Mouse (Mus musculus) gastrocnemius, postnatal 36 days (tissue): ENCODE measurements around the gene Rpl7a. TPM values are rescaled to one million over a fixed set of nuclear protein-coding genes. Genes with fewer than 3 reads are reported as not detected.

Experiments used
- DNase-seq, 2 experiments: peaks; one replicate each; pipeline ENCODE4 v3.0.0; 2022
- intact Hi-C: fragments of 180-260 bp; cut with DNase I; formaldehyde crosslinking; loops from one replicate; pipeline ENCODE4 v1.15.1; 2025
- total RNA-seq, 2 experiments: library from RNA; stranded (reverse); gene quantifications; 2 replicates each; pipeline ENCODE4 v1.2.3; 2021

Gene Rpl7a
- total RNA-seq, 2 experiments from 2014 or later, result 206 to 267 TPM

- intact Hi-C loops, result no loop called here
- DNase-seq, result no peak
Observed at GRCm38 (mm10) chr2:26912253-26912770, 1.7 kb downstream of the Rpl7a start.

GRCm38 (mm10) chr2:26913416-26914147 lies 3.0 kb downstream of the Rpl7a start:
- intact Hi-C loops, result no loop called here
- DNase-seq, result no peak

GRCm38 (mm10) chr2:26914148-26914941 lies 3.8 kb downstream of the Rpl7a start:
- intact Hi-C loops, result no loop called here
- DNase-seq, result peak in 1 of 2 experiments; percentile 1

- intact Hi-C loops, result no loop called here
- DNase-seq, result peak; percentile 61 to 73
Observed at GRCm38 (mm10) chr2:26915927-26916728, 5.6 kb downstream of the Rpl7a start, which contains the start of the genes Surf2 and Surf1. Gene Surf2, plus strand, starts transcription at chr2:26916367. Gene Surf1, minus strand, starts transcription at chr2:26916530.

DNA sequence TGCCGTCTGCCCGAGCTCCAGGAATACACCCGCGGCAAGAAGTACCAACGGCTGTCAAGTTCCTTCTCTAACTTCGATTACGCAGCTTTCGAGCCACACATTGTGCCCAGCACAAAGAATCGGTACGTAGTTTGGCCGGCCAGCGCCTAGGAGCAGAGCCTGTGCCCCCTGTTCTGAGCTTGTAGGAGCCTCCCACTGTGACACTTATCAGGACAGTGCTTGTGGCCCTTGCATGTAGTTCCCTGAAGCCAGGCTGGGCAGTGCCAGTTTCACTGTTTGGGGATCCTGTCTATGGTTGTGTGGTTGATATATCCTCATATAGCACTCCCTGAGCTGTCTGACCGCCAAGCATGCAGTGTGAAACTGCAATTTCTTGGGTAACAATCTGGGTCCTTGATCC lies 6.2 kb downstream of the Rpl7a start:
- no peak for DNase-seq
- intact Hi-C loops, result no loop called here

- intact Hi-C loops, result no loop called here
- no peak for DNase-seq
Observed at GRCm38 (mm10) chr2:26919684-26920083, 9.1 kb downstream of the Rpl7a start.

DNA sequence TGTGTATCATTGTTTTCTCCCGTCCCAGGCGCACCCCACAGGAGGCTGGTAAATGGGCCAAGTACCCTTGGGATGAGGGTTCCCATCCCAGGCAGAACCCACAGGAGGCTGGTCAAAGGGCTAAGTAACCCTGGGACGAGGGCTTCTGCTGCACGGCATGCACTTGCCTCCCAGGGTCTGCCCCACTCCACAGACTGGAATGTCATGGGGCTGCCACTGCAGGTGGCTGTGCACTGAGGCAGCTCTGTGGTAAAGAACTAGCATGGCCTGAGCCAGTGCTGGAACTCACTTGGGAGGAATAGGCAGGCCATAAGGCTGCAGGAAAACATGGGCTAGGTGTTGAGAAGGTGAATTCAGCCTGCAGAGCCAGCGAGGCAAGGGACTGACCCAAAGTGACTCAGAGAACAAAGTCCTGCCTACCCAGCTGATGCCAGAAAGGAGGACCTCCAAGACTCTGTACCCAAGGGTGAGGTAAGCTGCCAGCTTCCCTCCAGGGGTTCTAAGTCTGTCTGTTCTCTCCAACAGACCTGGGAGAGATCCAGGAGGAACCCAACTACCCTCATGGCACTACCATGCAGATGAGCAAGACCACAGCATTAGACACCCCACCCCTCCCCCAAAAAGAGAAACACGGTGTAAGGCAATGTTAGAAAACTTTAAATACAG lies 9.8 kb downstream of the Rpl7a start:
- DNase-seq, result no peak
- intact Hi-C loops, result no loop called here

DNA sequence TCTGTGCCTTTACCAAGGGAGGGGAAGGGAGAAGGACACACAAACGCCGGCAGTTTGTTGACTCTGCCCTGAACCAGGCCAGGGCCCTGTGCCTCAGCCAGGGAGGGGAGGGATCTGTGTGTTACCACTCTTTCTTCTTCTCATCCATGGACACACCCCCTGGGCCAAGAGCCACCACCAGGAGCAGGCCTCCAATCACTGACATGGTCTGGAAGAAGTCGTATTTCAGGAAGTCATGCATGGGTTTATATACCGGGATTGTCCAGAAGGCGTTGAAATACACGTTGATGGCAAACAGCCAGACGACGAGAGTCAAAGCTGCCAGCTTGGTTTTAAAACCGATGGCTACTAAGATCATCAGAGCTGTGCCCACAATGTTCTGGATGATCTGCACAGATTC lies 11.2 kb downstream of the Rpl7a start:
- DNase-seq, result no peak
- intact Hi-C loops, result no loop called here

DNA sequence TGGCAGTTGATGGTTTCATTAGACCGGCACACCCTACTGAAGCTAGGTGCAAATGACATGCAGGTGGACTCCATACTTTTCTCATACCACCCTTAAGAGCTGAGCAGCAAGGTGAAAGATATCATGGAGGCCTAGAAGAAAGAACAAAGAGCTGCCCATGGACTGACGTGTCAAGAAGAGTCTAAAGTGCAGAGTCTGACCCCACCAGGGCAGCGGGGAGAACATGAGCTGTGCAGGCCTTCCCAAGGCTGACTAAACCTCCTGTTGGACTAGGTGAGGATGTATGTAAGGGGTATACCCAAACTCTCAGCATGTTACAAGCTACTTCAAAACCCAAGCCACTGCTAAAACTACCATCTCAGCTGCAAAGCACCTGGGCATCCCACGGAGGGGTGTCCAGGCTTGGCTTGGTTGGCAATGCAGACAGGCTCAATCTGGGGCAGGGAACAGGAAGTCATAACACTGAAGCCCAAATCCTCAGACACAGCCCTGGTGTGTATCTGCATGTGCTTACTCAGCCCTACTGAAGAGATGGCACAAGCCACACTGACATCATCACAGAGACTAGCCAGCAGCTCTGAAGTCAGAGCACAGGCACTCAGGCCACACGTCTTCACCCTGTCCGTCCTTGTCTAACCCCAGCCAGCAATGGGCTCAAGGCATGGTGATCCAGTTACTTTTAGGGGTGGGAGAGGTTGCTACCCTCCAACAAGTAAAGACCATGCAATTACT lies 17.3 kb downstream of the Rpl7a start:
- no peak for DNase-seq
- intact Hi-C loops, result no loop called here

DNA sequence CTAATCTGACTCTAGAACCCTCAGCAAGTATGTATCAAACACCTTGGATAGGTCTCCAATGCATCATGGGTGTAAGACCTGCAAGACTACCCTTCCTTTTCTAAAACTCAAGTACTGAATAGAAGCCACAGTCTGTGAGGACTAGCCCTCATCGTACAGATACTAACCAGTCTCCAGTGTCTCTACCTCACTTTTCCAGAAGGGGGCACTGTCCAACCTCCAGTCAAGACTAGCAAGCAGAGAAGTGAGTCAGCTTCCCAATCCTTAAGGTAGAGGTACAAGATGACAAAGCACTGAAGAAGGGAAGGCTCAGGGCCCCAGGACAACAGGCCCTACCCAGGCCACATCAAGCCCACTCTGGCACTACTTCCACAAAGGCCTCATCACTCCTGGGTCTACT lies 19.8 kb downstream of the Rpl7a start:
- no peak for DNase-seq
- intact Hi-C loops, result loop anchor here (2.0 to 5.0 kb wide), 2 partner anchors 77 to 110 kb away; partner anchors contain the start of gene Cacfd1

DNA sequence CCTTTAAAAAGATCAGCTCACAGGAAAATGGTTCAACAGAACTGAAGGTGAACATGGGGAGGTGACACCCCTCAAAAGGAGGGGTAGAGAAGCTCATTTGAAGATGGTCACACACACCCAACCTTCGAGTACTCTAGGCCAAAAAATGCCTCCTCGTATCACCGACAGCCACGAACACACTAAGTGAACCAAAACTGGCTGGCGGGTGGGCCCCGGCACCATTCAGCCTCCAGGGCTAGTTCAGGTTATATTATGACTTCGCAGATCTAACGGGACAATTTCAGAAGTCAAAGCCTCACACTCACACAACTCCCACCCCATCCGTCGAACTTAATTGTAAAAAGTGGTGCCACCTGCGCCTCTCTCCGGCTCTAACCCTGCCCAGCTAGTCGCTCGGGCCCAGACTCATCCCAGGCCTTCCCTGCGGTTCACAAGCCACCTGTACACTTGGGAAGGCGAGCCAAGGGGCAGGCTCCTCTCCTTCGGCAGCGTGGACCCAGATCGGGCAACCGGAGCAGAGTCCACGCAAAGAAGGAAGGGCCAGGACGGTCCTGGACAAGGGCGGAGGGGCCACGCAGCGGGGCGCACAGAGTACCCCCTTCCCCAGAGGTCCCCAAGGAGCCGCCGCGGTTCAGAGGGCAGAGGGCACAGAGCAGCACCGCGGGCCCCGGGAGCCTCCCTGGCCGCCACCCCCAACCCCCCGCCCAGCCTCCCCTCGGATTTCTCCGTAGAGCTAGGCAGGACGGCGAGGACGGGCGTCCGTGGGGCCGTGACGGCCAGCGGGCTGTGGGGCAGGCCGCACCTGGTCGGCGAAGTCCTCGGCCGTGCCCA lies 22.1 kb downstream of the Rpl7a start:
- DNase-seq, result no peak

DNA sequence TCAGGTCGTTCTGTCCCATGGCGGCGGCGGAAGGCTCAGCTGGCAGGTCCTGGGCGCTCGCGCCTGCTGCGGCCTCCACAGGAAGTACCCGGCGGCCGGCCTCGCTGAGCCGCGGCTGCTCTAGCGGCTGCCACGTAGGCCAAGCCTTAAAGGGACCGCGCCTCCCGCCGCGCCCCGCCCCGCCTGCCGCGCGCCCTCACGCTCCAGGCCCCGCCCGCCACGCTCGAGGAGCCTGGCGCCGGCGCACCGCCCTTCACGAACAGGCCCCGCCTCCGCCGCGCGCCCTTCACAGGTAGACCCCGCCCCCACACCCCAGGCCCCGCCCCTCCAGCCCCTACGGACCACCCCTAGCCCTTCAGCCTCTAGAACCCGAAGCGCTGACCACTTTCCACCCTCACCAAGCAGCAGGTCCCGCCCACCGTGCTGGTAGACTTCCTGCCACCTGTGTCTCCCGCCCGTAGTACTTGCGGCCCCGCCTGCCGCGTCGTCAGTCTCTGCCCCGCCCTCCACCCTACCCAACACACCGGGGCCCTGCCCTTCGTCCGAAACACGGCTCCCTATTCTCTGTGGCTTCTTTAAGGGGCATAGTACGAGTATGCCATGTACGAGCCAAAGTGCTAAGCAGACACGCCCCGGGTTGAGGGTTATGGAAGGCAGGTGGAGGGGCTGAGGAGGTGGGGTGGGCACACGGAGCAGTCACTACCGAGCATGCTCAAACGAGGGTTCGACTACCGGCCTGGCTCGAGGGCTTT lies 22.9 kb downstream of the Rpl7a start, which contains the start of the genes Surf4 and Stkld1:
TSS of gene Surf4 (minus strand) at position 625 of the 752 bp plus-strand sequence.
TSS of gene Stkld1 (plus strand) at position 744 of the 752 bp plus-strand sequence.
- intact Hi-C loops, result loop anchor here (5.0 kb wide), 1 partner anchor 74 kb away; the partner anchor contains the start of gene Cacfd1
- peak; percentile 82 to 89 for DNase-seq

More for the DNA sequence above, 22.1 kb downstream of the Rpl7a start:
- intact Hi-C loops, result loop anchor here (5.0 kb wide), 1 partner anchor 75 kb away; the partner anchor contains the start of gene Cacfd1

DNA sequence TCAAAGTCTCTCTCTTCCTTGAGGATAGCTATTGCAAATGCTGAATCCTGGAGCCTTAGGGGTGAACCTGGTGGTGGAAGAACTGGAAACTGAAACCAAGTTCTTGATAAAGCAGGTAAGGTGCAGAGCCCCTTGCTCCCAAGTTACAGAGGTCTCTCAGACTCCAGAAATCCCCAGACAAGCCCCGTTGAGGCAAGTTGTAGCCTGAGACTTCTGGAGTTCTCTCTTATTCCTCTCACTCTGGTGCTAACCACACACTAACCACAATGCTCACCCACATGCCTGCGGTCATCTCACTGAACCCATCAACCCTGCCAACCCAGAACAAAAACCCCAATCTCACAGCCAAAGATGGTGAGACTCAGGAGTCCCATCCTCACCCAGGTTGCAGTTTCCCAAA lies 24.7 kb downstream of the Rpl7a start:
- intact Hi-C loops, result no loop called here
- no peak for DNase-seq

DNA sequence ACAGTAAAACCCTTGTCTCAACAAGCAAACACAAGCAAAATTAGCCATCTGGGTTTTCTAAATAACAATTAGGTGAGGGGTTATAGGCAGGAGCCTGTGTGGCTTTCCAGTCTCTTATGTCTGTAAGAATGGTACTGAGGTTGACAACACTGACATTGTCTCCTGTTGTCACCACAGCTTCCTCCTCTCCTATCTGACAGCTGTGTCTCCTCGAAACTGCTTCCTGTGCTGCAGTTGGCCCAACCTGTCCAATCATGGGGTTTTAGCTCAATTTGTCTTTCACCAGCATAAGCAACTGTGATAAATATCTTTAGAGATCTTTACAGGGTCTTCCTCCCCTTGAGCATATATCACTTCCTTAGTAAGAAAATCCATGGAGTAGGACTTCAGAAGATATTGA lies 25.9 kb downstream of the Rpl7a start:
- intact Hi-C loops, result no loop called here
- DNase-seq, result no peak

- intact Hi-C loops, result no loop called here
- DNase-seq, result no peak
Observed at GRCm38 (mm10) chr2:26941539-26941938, 31.0 kb downstream of the Rpl7a start.

DNA sequence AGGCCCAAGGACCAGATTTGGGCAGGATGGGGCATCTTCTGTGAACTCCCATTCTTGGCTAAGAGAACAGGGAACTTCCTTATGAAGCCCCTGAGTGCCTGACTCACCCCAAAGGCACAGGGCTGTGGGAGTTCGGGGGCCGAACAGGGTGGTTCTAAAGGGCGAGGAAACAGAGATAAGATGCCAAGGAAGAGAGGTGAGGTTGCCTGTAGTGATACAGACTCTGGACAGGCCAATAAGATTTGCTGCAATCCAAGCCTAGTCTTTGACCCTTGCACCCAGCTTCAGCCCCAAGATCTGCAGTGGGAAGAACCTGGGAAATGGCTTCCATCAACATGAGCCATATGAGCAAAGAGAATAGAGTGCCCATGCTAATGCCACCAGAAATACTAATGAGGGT lies 32.7 kb downstream of the Rpl7a start:
- intact Hi-C loops, result no loop called here
- DNase-seq, result no peak

DNA sequence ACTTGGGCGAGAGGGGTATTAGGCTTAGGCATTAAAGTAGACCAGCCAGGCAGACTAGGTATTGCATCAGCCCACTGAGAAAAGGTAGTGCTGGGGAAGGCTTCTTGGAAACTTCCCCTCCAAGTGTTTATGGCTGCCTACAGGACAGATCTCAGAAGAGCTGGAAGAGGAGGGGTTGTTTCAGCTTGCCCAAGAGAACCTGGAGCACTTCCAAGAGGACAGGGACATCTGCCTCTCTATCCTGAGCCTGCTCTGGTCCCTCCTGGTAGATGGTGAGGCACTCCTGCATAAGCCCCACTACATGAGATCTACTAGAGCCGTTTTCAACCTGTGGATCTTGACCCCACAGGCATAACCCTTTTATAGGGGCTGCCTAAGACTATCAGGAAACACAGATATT lies 39.8 kb downstream of the Rpl7a start:
- intact Hi-C loops, result no loop called here
- no peak for DNase-seq
